Mouse (Mus musculus): ENCODE measurements at regions not wholly inside any gene's neighbourhood (a gene's known extent, or its start where the extent isn't known, plus 50 kb on each side); places are given as distances from the start of the nearest gene placed in this dataset.
A peak's percentile ranks its signal among the peaks of the same experiment; 100 is the strongest.

GRCm38 (mm10) chr9:88120963-88121570, 205.9 kb upstream of the Nt5e start:
- Histone ChIP-seq H3K36me3 (ENCODE audit: insufficient read depth) (no peaks in the 10 kb centered on the region), H3K4me2 (ENCODE audit: low read depth) (no peak overlapping the region), H3K4me1 (ENCODE audit: insufficient read depth) (no peaks in the 10 kb centered on the region), H3K4me3 (ENCODE audit: low read depth, low read length) (no peak overlapping the region), H3K9ac (no peak overlapping the region), H3K9me3 (ENCODE audit: low read length) (no peaks in the 10 kb centered on the region), H3K27me3 (ENCODE audit: insufficient read depth, low read length) (no peaks in the 10 kb centered on the region), H3K27ac (ENCODE audit: low read depth, low read length) (no peak overlapping the region)
- 48% methylated on average over 11 of the region's 11 CpGs for WGBS
- DNase-seq (peak; percentile 70), ATAC-seq (peak; percentile 86)
- TF ChIP-seq CTCF (IDR thresholded peaks at IDR 0.05; ENCODE audit: low read depth): no peak

- 51% methylated on average over 9 of the region's 9 CpGs for WGBS
- ATAC-seq: no peak
These were observed 202.5 kb upstream of the Nt5e start for GRCm38 (mm10) chr9:88124322-88125005.

GRCm38 (mm10) chr9:88163025-88163780, 163.8 kb upstream of the Nt5e start:
- ATAC-seq (no peak), DNase-seq (no peak)
- no peaks in the 10 kb centered on the region for H3K27me3 ChIP-seq (ENCODE audit: insufficient read depth, low read length)
- H3K9ac ChIP-seq: no peak overlapping the region
- H3K4me1 ChIP-seq (ENCODE audit: insufficient read depth): no peaks in the 10 kb centered on the region
- 83% methylated on average over 6 of the region's 6 CpGs for WGBS
- H3K9me3 ChIP-seq (ENCODE audit: low read length): no peaks in the 10 kb centered on the region
- no peak overlapping the region for H3K4me3 ChIP-seq (ENCODE audit: low read depth, low read length)
- no peak for TF ChIP-seq CTCF (IDR thresholded peaks at IDR 0.05; ENCODE audit: low read depth)
- no peak overlapping the region for H3K27ac ChIP-seq (ENCODE audit: low read depth, low read length)
- H3K36me3 ChIP-seq (ENCODE audit: insufficient read depth): no peaks in the 10 kb centered on the region
- H3K4me2 ChIP-seq (ENCODE audit: low read depth): no peak overlapping the region

More at GRCm38 (mm10) chr9:88124322-88125005, 202.5 kb upstream of the Nt5e start:
- Histone ChIP-seq H3K27ac (ENCODE audit: low read depth, low read length) (no peak overlapping the region), H3K9ac (no peak overlapping the region), H3K27me3 (ENCODE audit: insufficient read depth, low read length) (no peaks in the 10 kb centered on the region), H3K4me1 (ENCODE audit: insufficient read depth) (no peaks in the 10 kb centered on the region), H3K36me3 (ENCODE audit: insufficient read depth) (no peaks in the 10 kb centered on the region), H3K4me2 (ENCODE audit: low read depth) (no peak overlapping the region), H3K9me3 (ENCODE audit: low read length) (no peaks in the 10 kb centered on the region), H3K4me3 (ENCODE audit: low read depth, low read length) (no peak overlapping the region)
- TF ChIP-seq CTCF (IDR thresholded peaks at IDR 0.05; ENCODE audit: low read depth): no peak
- DNase-seq: peak; percentile 72

GRCm38 (mm10) chr9:88177575-88178254, 149.3 kb upstream of the Nt5e start:
- WGBS: 63% methylated on average over 4 of the region's 4 CpGs
- ATAC-seq: no peak
- TF ChIP-seq CTCF (IDR thresholded peaks at IDR 0.05; ENCODE audit: low read depth): no peak
- no peak overlapping the region for H3K9ac ChIP-seq
- H3K9me3 ChIP-seq (ENCODE audit: low read length): no peaks in the 10 kb centered on the region
- H3K27ac ChIP-seq (ENCODE audit: low read depth, low read length): no peak overlapping the region
- H3K27me3 ChIP-seq (ENCODE audit: insufficient read depth, low read length): no peaks in the 10 kb centered on the region
- no peak for DNase-seq
- H3K4me2 ChIP-seq (ENCODE audit: low read depth): no peak overlapping the region
- no peaks in the 10 kb centered on the region for H3K36me3 ChIP-seq (ENCODE audit: insufficient read depth)
- no peaks in the 10 kb centered on the region for H3K4me1 ChIP-seq (ENCODE audit: insufficient read depth)
- H3K4me3 ChIP-seq (ENCODE audit: low read depth, low read length): no peak overlapping the region

- DNase-seq: no peak
- WGBS: 81% methylated on average over 9 of the region's 9 CpGs
These were observed 145.6 kb upstream of the Nt5e start for GRCm38 (mm10) chr9:88181189-88181994.

GRCm38 (mm10) chr9:88207378-88207777, 119.6 kb upstream of the Nt5e start:
- Histone ChIP-seq H3K4me2 (ENCODE audit: low read depth) (no peak overlapping the region), H3K4me1 (ENCODE audit: insufficient read depth) (no peaks in the 10 kb centered on the region), H3K36me3 (ENCODE audit: insufficient read depth) (no peaks in the 10 kb centered on the region), H3K4me3 (ENCODE audit: low read depth, low read length) (no peak overlapping the region), H3K27me3 (ENCODE audit: insufficient read depth, low read length) (no peaks in the 10 kb centered on the region), H3K9me3 (ENCODE audit: low read length) (no peaks in the 10 kb centered on the region), H3K9ac (no peak overlapping the region), H3K27ac (ENCODE audit: low read depth, low read length) (no peak overlapping the region)
- WGBS: 72% methylated on average over 7 of the region's 7 CpGs
- ATAC-seq: no peak
- TF ChIP-seq CTCF (IDR thresholded peaks at IDR 0.05; ENCODE audit: low read depth): no peak
- no peak for DNase-seq

More at GRCm38 (mm10) chr9:88181189-88181994, 145.6 kb upstream of the Nt5e start:
- H3K9ac ChIP-seq: no peak overlapping the region
- H3K4me3 ChIP-seq (ENCODE audit: low read depth, low read length): no peak overlapping the region
- H3K27me3 ChIP-seq (ENCODE audit: insufficient read depth, low read length): no peaks in the 10 kb centered on the region
- H3K4me1 ChIP-seq (ENCODE audit: insufficient read depth): no peaks in the 10 kb centered on the region
- TF ChIP-seq CTCF (IDR thresholded peaks at IDR 0.05; ENCODE audit: low read depth): no peak
- H3K27ac ChIP-seq (ENCODE audit: low read depth, low read length): no peak overlapping the region
- no peak overlapping the region for H3K4me2 ChIP-seq (ENCODE audit: low read depth)
- H3K36me3 ChIP-seq (ENCODE audit: insufficient read depth): no peaks in the 10 kb centered on the region
- H3K9me3 ChIP-seq (ENCODE audit: low read length): no peaks in the 10 kb centered on the region
- ATAC-seq: no peak
